Mouse (Mus musculus) CH12.LX (cell line): ENCODE measurements around the gene Plekhb1. TPM values are rescaled to one million over a fixed set of nuclear protein-coding genes. Genes with fewer than 3 reads are reported as not detected.

ENCODE experiments used
- DNase-seq: peaks from one replicate; pipeline ENCODE4 v3.0.0-alpha.2; 2013; ENCODE audit errors: extremely low read depth
- H3K27ac ChIP-seq: 2 replicates; pipeline ENCODE4 v1.5.1; 2012; ENCODE audit warnings: low read depth, mild to moderate bottlenecking, control low read depth, moderate library complexity; ENCODE audit not compliant: insufficient read depth
- H3K27me3 ChIP-seq: replicated peaks from 2 replicates; pipeline ENCODE3; 2012; ENCODE audit warnings: inconsistent platforms
- H3K36me3 ChIP-seq, 2 experiments: replicated peaks in 1 of 2; 2 replicates each; pipeline versions ENCODE3 to v1.6.1; 2012; ENCODE audit warnings: inconsistent platforms in 1 of 2, low read length in 1 of 2, mild to moderate bottlenecking in 1 of 2, mixed read lengths in 1 of 2, moderate library complexity in 1 of 2; ENCODE audit not compliant: control insufficient read depth in 1 of 2, insufficient read depth in 1 of 2
- H3K4me1 ChIP-seq, 2 experiments: 2 replicates each; pipeline ENCODE4 v1.6.1; 2012; ENCODE audit warnings: inconsistent platforms in 1 of 2, moderate library complexity in 1 of 2; ENCODE audit not compliant: insufficient read depth in 2 of 2, control insufficient read depth in 1 of 2
- H3K4me2 ChIP-seq: 2 replicates; pipeline ENCODE4 v1.6.1; 2012; ENCODE audit warnings: low read depth, mild to moderate bottlenecking, control low read depth; ENCODE audit not compliant: poor library complexity, insufficient read depth, severe bottlenecking
- H3K4me3 ChIP-seq, 3 experiments: fragments of 150-350 bp in 1 of 3; sonication (generic) in 1 of 3; replicated peaks in 1 of 3; 2 replicates each; pipeline versions ENCODE3 to v1.5.1; 2011 to 2012; ENCODE audit warnings: low read depth in 2 of 3, low read length in 2 of 3, mild to moderate bottlenecking in 2 of 3, moderate library complexity in 2 of 3, control low read depth in 1 of 3, improper control_type of control experiment in 1 of 3, inconsistent platforms in 1 of 3, mixed read lengths in 1 of 3; ENCODE audit not compliant: poor library complexity in 1 of 3
- H3K79me2 ChIP-seq: replicated peaks from 2 replicates; pipeline ENCODE4 v1.6.1; 2012; ENCODE audit warnings: mild to moderate bottlenecking, moderate library complexity; ENCODE audit not compliant: control insufficient read depth, poor library complexity, insufficient read depth, severe bottlenecking; ENCODE audit errors: extremely low read depth
- H3K9ac ChIP-seq: 2 replicates; pipeline ENCODE4 v1.6.1; 2012; ENCODE audit warnings: low read depth, mild to moderate bottlenecking, control low read depth, moderate library complexity; ENCODE audit not compliant: insufficient read depth
- H3K9me3 ChIP-seq: replicated peaks from 2 replicates; pipeline ENCODE3; 2012; ENCODE audit warnings: low read length, inconsistent platforms, mixed read lengths
- CHD2 ChIP-seq: IDR thresholded peaks from 2 replicates; pipeline ENCODE4 v1.6.1; 2011; ENCODE audit warnings: low read length, improper control_type of control experiment
- CTCF ChIP-seq, 2 experiments: IDR thresholded peaks in 1 of 2; conservative IDR thresholded peaks in 1 of 2; 2 replicates each; pipeline ENCODE4 v1.5.1; 2011 to 2012; ENCODE audit warnings: low read depth in 2 of 2, low read length in 2 of 2, improper control_type of control experiment in 1 of 2, inconsistent platforms in 1 of 2, mild to moderate bottlenecking in 1 of 2, moderate library complexity in 1 of 2
- ELF1 ChIP-seq: IDR thresholded peaks from 2 replicates; pipeline ENCODE4 v1.6.1; 2014; ENCODE audit warnings: low read depth, mild to moderate bottlenecking, inconsistent platforms, low read length, improper control_type of control experiment
- EP300 ChIP-seq: IDR thresholded peaks from 2 replicates; pipeline ENCODE4 v1.6.1; 2011; ENCODE audit warnings: low read length, improper control_type of control experiment
- ETS1 ChIP-seq: conservative IDR thresholded peaks from 2 replicates; pipeline ENCODE4 v1.6.1; 2012; ENCODE audit warnings: low read depth, mild to moderate bottlenecking, inconsistent platforms, low read length, improper control_type of control experiment, moderate library complexity
- GABPA ChIP-seq: IDR thresholded peaks from 2 replicates; pipeline ENCODE4 v1.6.1; 2012; ENCODE audit warnings: low read depth, low read length, improper control_type of control experiment, inconsistent platforms; ENCODE audit not compliant: insufficient replicate concordance
- HCFC1 ChIP-seq: IDR thresholded peaks from 2 replicates; pipeline ENCODE4 v1.6.1; 2012; ENCODE audit warnings: low read depth, mild to moderate bottlenecking, inconsistent platforms, low read length, improper control_type of control experiment
- IRF4 ChIP-seq: IDR thresholded peaks from 2 replicates; pipeline ENCODE4 v1.6.1; 2014; ENCODE audit warnings: low read depth, mild to moderate bottlenecking, inconsistent platforms, low read length, improper control_type of control experiment
- JUND ChIP-seq: conservative IDR thresholded peaks from 2 replicates; pipeline ENCODE4 v1.6.1; 2011; ENCODE audit warnings: low read depth, low read length, improper control_type of control experiment
- KAT2A ChIP-seq: IDR thresholded peaks from 2 replicates; pipeline ENCODE4 v1.6.1; 2012; ENCODE audit warnings: low read length, improper control_type of control experiment, inconsistent platforms; ENCODE audit not compliant: insufficient replicate concordance
- MEF2A ChIP-seq: IDR thresholded peaks from 2 replicates; pipeline ENCODE4 v1.6.1; 2014; ENCODE audit warnings: low read depth, mild to moderate bottlenecking, inconsistent platforms, low read length, improper control_type of control experiment, borderline replicate concordance
- MXI1 ChIP-seq: IDR thresholded peaks from 2 replicates; pipeline ENCODE4 v1.6.1; 2011; ENCODE audit warnings: mild to moderate bottlenecking, low read depth, low read length, improper control_type of control experiment
- MYC ChIP-seq: IDR thresholded peaks from 2 replicates; pipeline ENCODE4 v1.6.1; 2011; ENCODE audit warnings: low read depth, mild to moderate bottlenecking, improper control_type of control experiment, low read length
- NRF1 ChIP-seq: IDR thresholded peaks from 2 replicates; pipeline ENCODE4 v1.6.1; 2014; ENCODE audit warnings: low read depth, mild to moderate bottlenecking, inconsistent platforms, low read length, improper control_type of control experiment, moderate library complexity
- PAX5 ChIP-seq: IDR thresholded peaks from 2 replicates; pipeline ENCODE4 v1.6.1; 2012; ENCODE audit warnings: low read length, inconsistent platforms, mixed read lengths
- POLR2A ChIP-seq: IDR thresholded peaks from 2 replicates; pipeline ENCODE4 v1.6.1; 2011; ENCODE audit warnings: low read depth, mild to moderate bottlenecking, improper control_type of control experiment, low read length
- POLR2AphosphoS2 ChIP-seq: IDR thresholded peaks from 2 replicates; pipeline ENCODE4 v1.6.1; 2011; ENCODE audit warnings: low read depth, low read length, improper control_type of control experiment
- RAD21 ChIP-seq: IDR thresholded peaks from 2 replicates; pipeline ENCODE4 v1.6.1; 2011; ENCODE audit warnings: low read depth, mild to moderate bottlenecking, low read length, improper control_type of control experiment, moderate library complexity
- SMC3 ChIP-seq: IDR thresholded peaks from 2 replicates; pipeline ENCODE4 v1.6.1; 2011; ENCODE audit warnings: low read depth, low read length, improper control_type of control experiment
- TCF12 ChIP-seq: IDR thresholded peaks from 2 replicates; pipeline ENCODE4 v1.6.1; 2014; ENCODE audit warnings: low read depth, mild to moderate bottlenecking, inconsistent platforms, low read length, improper control_type of control experiment
- UBTF ChIP-seq: IDR thresholded peaks from 2 replicates; pipeline ENCODE4 v1.6.1; 2012; ENCODE audit warnings: low read depth, mild to moderate bottlenecking, inconsistent platforms, low read length, improper control_type of control experiment, moderate library complexity
- USF1 ChIP-seq: IDR thresholded peaks from 2 replicates; pipeline ENCODE4 v1.6.1; 2014; ENCODE audit warnings: low read depth, mild to moderate bottlenecking, inconsistent platforms, low read length, improper control_type of control experiment
- ZC3H11A ChIP-seq: IDR thresholded peaks from 2 replicates; pipeline ENCODE4 v1.6.1; 2012; ENCODE audit warnings: low read depth, mild to moderate bottlenecking, inconsistent platforms, low read length, improper control_type of control experiment
- ZKSCAN1 ChIP-seq: IDR thresholded peaks from 2 replicates; pipeline ENCODE4 v1.6.1; 2012; ENCODE audit warnings: low read depth, inconsistent platforms, low read length, improper control_type of control experiment, borderline replicate concordance
- ZMIZ1 ChIP-seq: IDR thresholded peaks from 2 replicates; pipeline ENCODE4 v1.6.1; 2012; ENCODE audit warnings: low read depth, mild to moderate bottlenecking, inconsistent platforms, low read length, improper control_type of control experiment
- ZNF384 ChIP-seq: IDR thresholded peaks from 2 replicates; pipeline ENCODE4 v1.6.1; 2012; ENCODE audit warnings: low read depth, low read length, improper control_type of control experiment, inconsistent platforms
- dilution Hi-C: fragments of 300-500 bp; cut with MboI; formaldehyde crosslinking; loops from 2 replicates; pipeline ENCODE4 v1.14.3; 2020; ENCODE audit warnings: low sequenced_read_pairs; ENCODE audit not compliant: extremely low pct_unique_long_range_greater_than_20kb, extremely low pct_ligation_motif_present
- in situ Hi-C: fragments of 300-500 bp; cut with MboI; formaldehyde crosslinking; loops from 3 replicates; pipeline ENCODE4 v1.14.3; 2019; ENCODE audit warnings: low sequenced_read_pairs, low pct_ligation_motif_present, low pct_unique_long_range_greater_than_20kb, mixed read lengths
- polyA plus RNA-seq: library from polyadenylated mRNA; unstranded; fragments of >175 nt; gene quantifications from 2 replicates; pipeline ENCODE4 v1.2.1, GENCODE M21; 2012; ENCODE audit warnings: low read depth; ENCODE audit not compliant: insufficient read length
- total RNA-seq, 2 experiments: library from RNA; depleted of rRNA; stranded (reverse); fragments of 300-350 nt in 1 of 2; fragments of >200 nt in 1 of 2; gene quantifications; 2 replicates each; pipeline ENCODE4 v1.2.3; 2012 to 2014

Plekhb1 gene
- total and polyA plus RNA-seq, 3 experiments = 0.04 TPM; not detected in 2

- H3K4me1 ChIP-seq = peaks cover 0 to 8% of the 10 kb centered on the region in 2 experiments; a peak in 1 of 4 replicates
- dilution Hi-C loops = no loop called here
- H3K79me2 ChIP-seq = no peaks in the 10 kb centered on the region
- in situ Hi-C loops = loop anchor here (5.0 kb wide), 1 partner anchor 114 kb away; the partner anchor contains the start of gene Coa4
- no peaks in the 10 kb centered on the region for H3K27me3 ChIP-seq
- peaks cover 0 to 14% of the 10 kb centered on the region in 2 experiments for H3K36me3 ChIP-seq
- H3K9ac ChIP-seq = no peak overlapping the region
- no peak overlapping the region for H3K4me2 ChIP-seq
- H3K27ac ChIP-seq = no peak overlapping the region
- no peak for DNase-seq
- TF ChIP-seq PAX5 (no peak), UBTF (no peak), ETS1 (no peak), JUND (no peak), SMC3 (no peak), USF1 (no peak)
- H3K9me3 ChIP-seq = no peaks in the 10 kb centered on the region
- H3K4me3 ChIP-seq = no peak overlapping the region
Observed at GRCm38 (mm10) chr7:100651011-100651410, 11.2 kb downstream of the Plekhb1 start.

DNA sequence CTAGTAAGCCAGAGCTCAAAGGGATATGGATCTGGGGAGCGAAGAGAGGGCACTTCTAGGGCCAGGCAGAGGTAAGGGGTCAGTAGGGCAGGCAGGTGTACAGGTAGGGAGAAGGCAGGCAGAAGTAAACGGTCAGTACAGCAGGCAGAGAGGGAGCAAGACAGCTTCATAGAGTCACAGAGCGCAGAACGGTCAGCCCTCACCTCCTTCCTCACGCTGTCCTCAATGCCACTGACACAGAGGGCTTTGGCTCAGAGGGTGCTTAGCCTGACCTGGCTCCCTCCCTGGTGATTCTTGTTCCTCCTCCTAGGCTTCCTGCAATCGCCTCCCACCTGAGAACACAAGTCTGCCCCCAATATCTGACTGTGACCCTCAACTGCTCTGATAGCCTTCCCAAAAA, 11.8 kb downstream of the Plekhb1 start:
- no peak overlapping the region for H3K4me3 ChIP-seq
- H3K9ac ChIP-seq = no peak overlapping the region
- no peak overlapping the region for H3K27ac ChIP-seq
- no peak for DNase-seq
- peaks cover 0 to 15% of the 10 kb centered on the region in 2 experiments for H3K36me3 ChIP-seq
- no peaks in the 10 kb centered on the region for H3K9me3 ChIP-seq
- H3K4me1 ChIP-seq = peaks cover 0 to 10% of the 10 kb centered on the region in 2 experiments; a peak in 1 of 4 replicates
- H3K27me3 ChIP-seq = no peaks in the 10 kb centered on the region
- in situ Hi-C loops = loop anchor here (5.0 kb wide), 1 partner anchor 113 kb away; the partner anchor contains the start of gene Coa4
- H3K4me2 ChIP-seq = no peak overlapping the region
- TF ChIP-seq ZNF384 = no peak
- no peak for TF ChIP-seq TCF12
- TF ChIP-seq POLR2AphosphoS2 = no peak
- TF ChIP-seq MXI1 = no peak
- TF ChIP-seq ZKSCAN1 = no peak
- dilution Hi-C loops = no loop called here
- H3K79me2 ChIP-seq = no peaks in the 10 kb centered on the region

DNA sequence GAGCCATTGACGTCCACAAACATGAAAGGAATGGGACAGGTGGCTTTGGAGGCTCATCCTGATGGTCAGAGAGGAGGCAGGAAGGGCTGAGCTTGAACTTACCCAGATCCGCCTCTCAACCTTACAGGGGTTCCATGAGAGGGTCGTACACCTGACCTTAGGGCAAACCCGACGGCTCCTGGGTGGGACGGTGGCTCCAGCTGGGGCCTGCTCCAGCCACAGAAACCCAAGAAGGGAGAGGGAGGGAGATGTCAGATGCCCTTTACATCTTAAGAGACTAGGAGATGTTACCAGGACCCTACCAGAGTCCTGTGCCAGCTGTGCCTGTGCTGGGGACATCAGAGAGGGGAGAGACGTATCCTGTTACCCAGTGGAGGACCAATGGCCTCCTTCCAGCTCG, 12.4 kb downstream of the Plekhb1 start:
- in situ Hi-C loops (loop anchor here (5.0 kb wide), 1 partner anchor 113 kb away; the partner anchor contains the start of gene Coa4), dilution Hi-C loops (no loop called here)
- peaks cover 0 to 12% of the 10 kb centered on the region in 2 experiments; a peak in 1 of 4 replicates for H3K4me1 ChIP-seq
- H3K36me3 ChIP-seq = peaks cover 0 to 18% of the 10 kb centered on the region in 2 experiments
- TF ChIP-seq CHD2 = no peak
- TF ChIP-seq HCFC1 = no peak
- TF ChIP-seq ZKSCAN1 = no peak
- no peak for TF ChIP-seq TCF12
- TF ChIP-seq NRF1 = no peak
- no peak for TF ChIP-seq MEF2A
- TF ChIP-seq GABPA = no peak
- TF ChIP-seq POLR2AphosphoS2 = no peak
- TF ChIP-seq ZNF384 = no peak
- no peak for TF ChIP-seq MYC
- TF ChIP-seq EP300 = no peak
- no peak for TF ChIP-seq ZC3H11A
- TF ChIP-seq UBTF = no peak
- TF ChIP-seq POLR2A = no peak
- TF ChIP-seq ELF1 = no peak
- no peak for TF ChIP-seq IRF4
- no peak for TF ChIP-seq RAD21
- no peak for TF ChIP-seq KAT2A
- no peak for TF ChIP-seq ZMIZ1
- no peak for TF ChIP-seq CTCF (conservative IDR thresholded peaks at IDR 0.05 in 1 of 2, IDR thresholded peaks at IDR 0.05 in 1 of 2; ENCODE audit: low read depth in 2 of 2, low read length in 2 of 2)
- no peak overlapping the region for H3K4me2 ChIP-seq
- H3K9ac ChIP-seq = no peak overlapping the region
- DNase-seq = no peak
- H3K4me3 ChIP-seq = no peak overlapping the region
- no peak overlapping the region for H3K27ac ChIP-seq
- H3K79me2 ChIP-seq = no peaks in the 10 kb centered on the region
- no peaks in the 10 kb centered on the region for H3K27me3 ChIP-seq
- H3K9me3 ChIP-seq = no peaks in the 10 kb centered on the region
